25 mouse cellular contexts compared by ENCODE assay signal in genomic region chr7:123120516-123120915, GRCm38 (mm10). TPM values are rescaled to one million over a fixed set of nuclear protein-coding genes. Genes with fewer than 3 reads are reported as not detected.
DNase-seq lines count a peak whose midpoint lies in the region; ATAC-seq and TF ChIP-seq lines count a peak whose summit lies in the region.
"Had no signal": no experiment of that assay in that cellular context is flagged by ENCODE, and none has a peak within 500 bp of the region (broad histone marks: within the 10 kb centered on the region; RNA-seq: fewer than 3 reads in every experiment).

No protein-coding gene starts in this region.

- intact Hi-C loops in heart, postnatal 10 days (cut with DNase I), result no loop called here

- H3K79me3 ChIP-seq in C2C12 (ENCODE audit: low read depth), result peaks cover 8% of the 10 kb centered on the region

- H3K27me3 ChIP-seq in C2C12 (ENCODE audit: control insufficient read depth, insufficient read depth, insufficient read length), result no peaks in the 10 kb centered on the region
- H3K27me3 ChIP-seq: CH12.LX; heart, embryonic 12.5 days; heart, embryonic 15.5 days; hindbrain, embryonic 15.5 days had no signal

- peaks cover 9% of the 10 kb centered on the region for H3K4me1 ChIP-seq in embryonic fibroblast, embryonic 13.5 days (ENCODE audit: control insufficient read depth, insufficient read depth, low read length)

- H3K27ac ChIP-seq in embryonic fibroblast, embryonic 13.5 days (ENCODE audit: insufficient read depth, low read length), result peak overlapping the region; percentile 71; the same call in 1 of the 2 replicates
- H3K27ac ChIP-seq: heart, adult 2 months; heart, embryonic 15.5 days; hindbrain, embryonic 15.5 days had no signal

- H3K79me2 ChIP-seq in C2C12 (ENCODE audit: control insufficient read depth, insufficient read depth), result peaks cover 18% of the 10 kb centered on the region

- H3K36me3 ChIP-seq in C2C12 (ENCODE audit: control insufficient read depth, insufficient read depth), result no peaks in the 10 kb centered on the region
- H3K36me3 ChIP-seq: G1E; heart, embryonic 12.5 days; heart, embryonic 15.5 days; hindbrain, embryonic 15.5 days had no signal

- no peak for TF ChIP-seq POLR2A in embryonic fibroblast, embryonic 13.5 days (IDR thresholded peaks at IDR 0.05; ENCODE audit: low read depth, low read length)

- peak; percentile 17 for DNase-seq in heart, adult 11 months
- no peak for DNase-seq in heart, postnatal 10 days
- no peak for DNase-seq in right cerebral cortex, postnatal 10 days (ENCODE audit: low spot score in 2 of 2)
- DNase-seq: adrenal gland, adult 2 months; adrenal gland, postnatal 14 days; cerebellum, adult 11-12 months; cerebellum, adult 8-10 months; cerebellum, postnatal 10 days; cerebellum, postnatal 36 days; embryo, embryonic 11 days; gastrocnemius, postnatal 25 days; heart, adult 2 months; heart, postnatal 14 days; heart, postnatal 4 days; kidney, adult 2 months had no signal

- peak overlapping the region; percentile 4 for H3ac ChIP-seq in C2C12 (ENCODE audit: control insufficient read depth, insufficient read length, low read depth)

- no peak for ATAC-seq in CD4-positive, CD25-positive, alpha-beta regulatory T cell, adult 4 months
- ATAC-seq: forebrain, embryonic 14.5 days; intestine, postnatal 0 days had no signal

- no peak overlapping the region for H3K4me3 ChIP-seq in C2C12 (ENCODE audit: insufficient read depth, poor library complexity, severe bottlenecking)
- no peak overlapping the region for H3K4me3 ChIP-seq in embryonic fibroblast, embryonic 13.5 days (ENCODE audit: insufficient read depth, low read length)
- H3K4me3 ChIP-seq: heart, adult 2 months; heart, embryonic 12.5 days; heart, embryonic 15.5 days; hindbrain, embryonic 15.5 days had no signal

- no peak for TF ChIP-seq CTCF in C2C12 (IDR thresholded peaks at IDR 0.05; ENCODE audit: control insufficient read depth, insufficient read depth, insufficient read length)
- no peak for TF ChIP-seq CTCF in embryonic fibroblast, embryonic 13.5 days (IDR thresholded peaks at IDR 0.05; ENCODE audit: borderline replicate concordance, insufficient read depth, low read length)

TF ChIP-seq in C2C12, 6 proteins besides CTCF, POLR2A, EP300 and RAD21:
- TF ChIP-seq FOSL1 (IDR thresholded peaks at IDR 0.05; ENCODE audit: insufficient read depth, low read length, poor library complexity, severe bottlenecking) (peak; percentile 69), CEBPB (IDR thresholded peaks at IDR 0.05; ENCODE audit: low read depth) (peak; percentile 91), MYOG (IDR thresholded peaks at IDR 0.05; ENCODE audit: control insufficient read depth, extremely low read depth, insufficient read length) (no peak)

RNA-seq across cellular contexts. Expression of gene Tnrc6a, which starts 3.2 kb away (rescaled TPM):
- 10 to 100 TPM; 38.5 to 47.3 TPM for total RNA-seq in heart, postnatal 10 days (2021)
- 15.8 TPM for polyA plus RNA-seq in C2C12 (2012; fragmentation: generic; extraction: Trizol)
- 62.1 and 77.1 TPM in 2 replicates for polyA plus RNA-seq in embryonic fibroblast, embryonic 13.5 days (2011; ENCODE audit: insufficient read length, low read depth, missing spikeins)
- 100 to 1,000 TPM in 1 of 2 experiments, 10 to 100 TPM in 1; 41.3 to 135 TPM for polyA plus RNA-seq in CD4-positive, CD25-positive, alpha-beta regulatory T cell, adult 4 months (2017; shearing (Covaris generic))
